Comparison of ENCODE assay signal across 7 mouse cellular contexts in genomic region chr2:145887937-145888765, GRCm38 (mm10). TPM values are rescaled to one million over a fixed set of nuclear protein-coding genes. Genes with fewer than 3 reads are reported as not detected.
A peak's percentile ranks its signal among the peaks of the same experiment; 100 is the strongest.
DNase-seq lines count a peak whose midpoint lies in the region; ATAC-seq lines count a peak whose summit lies in the region.

No protein-coding gene starts in this region.

- peak overlapping the region; percentile 72; the same call in 1 of the 2 replicates for H3K27ac ChIP-seq in embryonic facial prominence, embryonic 11.5 days (replicated peaks; ENCODE audit: low read depth, low read length)
- peak overlapping the region; percentile 96 for H3K27ac ChIP-seq in heart, embryonic 13.5 days (replicated peaks)

- no peaks in the 10 kb centered on the region for H3K27me3 ChIP-seq in embryonic facial prominence, embryonic 11.5 days (ENCODE audit: control insufficient read depth, insufficient read depth, low read length)
- no peaks in the 10 kb centered on the region for H3K27me3 ChIP-seq in heart, embryonic 13.5 days (replicated peaks)

- 48% methylated on average over 14 of the region's 14 CpGs for WGBS in embryonic facial prominence, embryonic 11.5 days
- 20% methylated on average over 14 of the region's 14 CpGs for WGBS in heart, embryonic 13.5 days

- H3K4me2 ChIP-seq in embryonic facial prominence, embryonic 11.5 days (ENCODE audit: low read depth, low read length), result no peak overlapping the region
- H3K4me2 ChIP-seq in heart, embryonic 13.5 days, result peak overlapping the region; percentile 54

- H3K9me3 ChIP-seq in embryonic facial prominence, embryonic 11.5 days (replicated peaks; ENCODE audit: control insufficient read depth, low read length), result no peaks in the 10 kb centered on the region
- no peaks in the 10 kb centered on the region for H3K9me3 ChIP-seq in heart, embryonic 13.5 days

- 0 out of 2 replicates have a peak, but pooled peaks have one; percentile 30 for ATAC-seq in embryonic facial prominence, embryonic 11.5 days (replicated peaks; ENCODE audit: insufficient number of reproducible peaks, low FRiP score, low TSS enrichment, low read depth)
- ATAC-seq in heart, embryonic 13.5 days (ENCODE audit: extremely low read depth, insufficient number of reproducible peaks, low FRiP score, low TSS enrichment), result peak; percentile 61; the same call in 1 of the 2 replicates

- DNase-seq in urinary bladder, postnatal 36 days (ENCODE audit: low spot score in 2 of 2), result peak; percentile 38 to 76
- DNase-seq in urinary bladder, postnatal 25 days (ENCODE audit: low spot score), result no peak
- peak; percentile 63 for DNase-seq in embryonic facial prominence, embryonic 11.5 days (ENCODE audit: low spot score)
- DNase-seq in left cerebral cortex, adult 18-20 months (ENCODE audit: low spot score in 2 of 2), result peak; percentile 57 to 67
- peak; percentile 73 for DNase-seq in lung, postnatal 14 days
- no peak for DNase-seq in cerebellum, adult 18-20 months

- H3K9ac ChIP-seq in embryonic facial prominence, embryonic 11.5 days (replicated peaks; ENCODE audit: low read length), result no peak overlapping the region
- H3K9ac ChIP-seq in heart, embryonic 13.5 days, result peak overlapping the region; percentile 45

- H3K4me3 ChIP-seq in embryonic facial prominence, embryonic 11.5 days (ENCODE audit: low read depth, low read length), result no peak overlapping the region
- no peak overlapping the region for H3K4me3 ChIP-seq in heart, embryonic 13.5 days

- no peaks in the 10 kb centered on the region for H3K36me3 ChIP-seq in embryonic facial prominence, embryonic 11.5 days (replicated peaks; ENCODE audit: control insufficient read depth, insufficient read depth, low read depth, low read length)
- peaks cover 40% of the 10 kb centered on the region for H3K36me3 ChIP-seq in heart, embryonic 13.5 days

- no peaks in the 10 kb centered on the region; the same call in 1 of the 2 replicates for H3K4me1 ChIP-seq in embryonic facial prominence, embryonic 11.5 days (ENCODE audit: control insufficient read depth, insufficient read depth, low read length)
- H3K4me1 ChIP-seq in heart, embryonic 13.5 days, result peaks cover 59% of the 10 kb centered on the region

RNA-seq across cellular contexts. Expression of gene Naa20, which starts 13.7 kb away (rescaled TPM):
- 178 and 190 TPM in 2 replicates for polyA plus RNA-seq in embryonic facial prominence, embryonic 11.5 days (2014; fragmentation: Nextera tagmentation; extraction: Ambion mirVana)
- 145 and 181 TPM in 2 replicates for polyA plus RNA-seq in heart, embryonic 13.5 days (2015; fragmentation: Nextera tagmentation; extraction: Ambion mirVana)
- 10 to 100 TPM; 75.5 to 84.4 TPM for total RNA-seq in left cerebral cortex, adult 18-20 months (2021)

RNA-seq across cellular contexts. Expression of gene Cfap61, which starts 46.4 kb away (rescaled TPM):
- polyA plus RNA-seq in embryonic facial prominence, embryonic 11.5 days (2014; fragmentation: Nextera tagmentation; extraction: Ambion mirVana), result 0.38 and 1.3 TPM in 2 replicates
- polyA plus RNA-seq in heart, embryonic 13.5 days (2015; fragmentation: Nextera tagmentation; extraction: Ambion mirVana), result 0.71 and 1.6 TPM in 2 replicates
- 1 to 10 TPM; 3.4 to 3.6 TPM for total RNA-seq in left cerebral cortex, adult 18-20 months (2021)

RNA-seq across cellular contexts. Expression of gene Crnkl1, which starts 46.7 kb away (rescaled TPM):
- polyA plus RNA-seq in embryonic facial prominence, embryonic 11.5 days (2014; fragmentation: Nextera tagmentation; extraction: Ambion mirVana), result 49.2 and 50.6 TPM in 2 replicates
- 15.3 and 16.3 TPM in 2 replicates for polyA plus RNA-seq in heart, embryonic 13.5 days (2015; fragmentation: Nextera tagmentation; extraction: Ambion mirVana)
- total RNA-seq in left cerebral cortex, adult 18-20 months (2021), result 10 to 100 TPM; 20.8 to 21.8 TPM

Comparison
In these comparisons a context has a peak if more than half of its experiments do, and no peak if none do; other contexts are left out.
1. DNase-seq: peak in urinary bladder, postnatal 36 days (2 of 2), embryonic facial prominence, embryonic 11.5 days (single experiment), left cerebral cortex, adult 18-20 months (2 of 2) and lung, postnatal 14 days (single experiment); none in urinary bladder, postnatal 25 days (single experiment) and cerebellum, adult 18-20 months (0 of 2).